Mouse (Mus musculus): Measurements from ENCODE around the gene Gm26965.
"Not testable (repeated sequence)": the region's sequence is repeated elsewhere in the genome, so short reads cannot be mapped to it uniquely, and the experiment has no call there.

Gm26965 gene

DNA sequence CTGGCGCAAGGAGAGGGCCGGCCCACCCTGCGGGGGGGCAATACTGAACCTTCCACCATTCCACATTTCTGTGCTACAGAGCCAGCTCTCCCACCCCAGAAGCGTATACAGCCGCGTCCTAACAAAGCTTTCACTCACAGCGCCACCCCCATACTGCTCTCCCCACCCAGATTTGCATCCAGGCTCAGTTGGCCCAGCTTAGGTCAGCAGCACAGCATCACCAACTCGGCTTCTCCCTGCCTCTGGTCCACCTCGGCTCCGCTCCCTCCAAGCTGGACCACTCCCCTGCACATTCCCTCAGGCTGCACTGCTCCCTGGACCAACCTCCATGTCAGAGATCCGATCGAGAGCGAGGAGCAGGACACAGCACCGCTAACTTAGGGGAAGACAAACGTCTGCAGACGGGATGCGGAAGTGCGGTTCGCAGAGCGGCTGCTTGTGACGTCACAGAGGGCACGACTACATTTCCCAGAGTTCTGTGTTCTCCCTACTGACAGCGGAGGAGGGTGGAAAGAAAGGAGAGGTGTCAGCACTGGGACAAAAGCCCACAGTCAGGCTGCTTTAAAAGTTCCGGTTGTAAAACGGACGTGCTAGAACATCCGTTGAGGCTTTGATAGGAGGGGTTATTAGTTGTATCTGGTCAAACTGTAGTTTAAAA, at the start of gene Gm26965, which contains the start of gene Zfp87:
Gene Gm26965 (minus strand): TSS at position 399 of the 658 bp plus-strand sequence.
Gene Zfp87 (minus strand): TSS at position 425 of the 658 bp plus-strand sequence.
- DNase-seq = peak; percentile 96

DNA sequence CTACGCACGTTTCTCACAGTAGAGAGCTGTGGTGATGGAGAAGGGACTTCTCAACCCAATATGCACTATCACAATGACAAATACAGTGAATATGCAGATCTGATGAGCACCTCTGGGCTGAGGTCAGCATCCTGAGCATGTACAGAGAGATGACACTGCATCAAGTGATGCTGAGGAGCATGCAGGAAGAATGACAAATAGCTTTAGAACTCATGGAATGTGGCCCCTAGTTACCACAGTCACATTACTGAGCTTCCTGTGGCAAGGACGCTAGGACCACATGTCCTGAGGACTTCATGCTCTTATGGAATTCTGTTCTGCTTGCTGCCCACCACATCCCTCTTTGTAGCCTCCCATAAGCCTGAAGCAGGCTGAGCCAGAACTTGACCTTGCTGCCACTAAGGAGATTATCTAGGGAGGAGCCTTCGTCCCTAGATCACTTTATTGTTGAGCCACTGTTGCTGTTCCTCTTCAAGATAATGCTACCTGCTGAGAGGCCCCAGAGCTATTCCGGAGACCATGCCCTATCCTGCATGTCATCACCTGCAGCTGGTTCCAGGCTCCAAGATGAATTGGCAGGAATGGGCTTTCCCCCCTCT, 46.7 kb upstream of the Gm26965 start:
- DNase-seq = no peak

DNA sequence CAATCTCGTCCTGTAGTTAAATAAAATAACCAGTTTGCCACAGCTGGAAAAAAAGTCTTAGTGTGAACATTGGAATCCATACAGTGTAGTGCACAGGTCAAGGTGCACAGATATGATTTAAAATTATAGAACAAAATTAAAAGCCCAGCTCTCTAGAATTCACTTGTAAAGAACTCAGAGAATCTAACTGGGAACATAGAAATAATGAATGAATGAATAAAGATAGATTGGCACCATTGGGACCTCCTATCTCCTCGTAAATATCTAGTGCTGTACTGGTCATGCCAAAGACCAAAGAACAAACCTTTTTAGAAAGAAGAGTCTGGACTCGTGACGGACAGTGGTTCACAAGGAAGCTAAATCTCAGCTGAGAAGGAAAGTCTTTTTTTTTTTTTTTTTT, 27.8 kb upstream of the Gm26965 start, which contains the start of gene Zfp748:
Gene Zfp748 (minus strand): TSS at position 101 of the 400 bp plus-strand sequence.
- DNase-seq = no peak

DNA sequence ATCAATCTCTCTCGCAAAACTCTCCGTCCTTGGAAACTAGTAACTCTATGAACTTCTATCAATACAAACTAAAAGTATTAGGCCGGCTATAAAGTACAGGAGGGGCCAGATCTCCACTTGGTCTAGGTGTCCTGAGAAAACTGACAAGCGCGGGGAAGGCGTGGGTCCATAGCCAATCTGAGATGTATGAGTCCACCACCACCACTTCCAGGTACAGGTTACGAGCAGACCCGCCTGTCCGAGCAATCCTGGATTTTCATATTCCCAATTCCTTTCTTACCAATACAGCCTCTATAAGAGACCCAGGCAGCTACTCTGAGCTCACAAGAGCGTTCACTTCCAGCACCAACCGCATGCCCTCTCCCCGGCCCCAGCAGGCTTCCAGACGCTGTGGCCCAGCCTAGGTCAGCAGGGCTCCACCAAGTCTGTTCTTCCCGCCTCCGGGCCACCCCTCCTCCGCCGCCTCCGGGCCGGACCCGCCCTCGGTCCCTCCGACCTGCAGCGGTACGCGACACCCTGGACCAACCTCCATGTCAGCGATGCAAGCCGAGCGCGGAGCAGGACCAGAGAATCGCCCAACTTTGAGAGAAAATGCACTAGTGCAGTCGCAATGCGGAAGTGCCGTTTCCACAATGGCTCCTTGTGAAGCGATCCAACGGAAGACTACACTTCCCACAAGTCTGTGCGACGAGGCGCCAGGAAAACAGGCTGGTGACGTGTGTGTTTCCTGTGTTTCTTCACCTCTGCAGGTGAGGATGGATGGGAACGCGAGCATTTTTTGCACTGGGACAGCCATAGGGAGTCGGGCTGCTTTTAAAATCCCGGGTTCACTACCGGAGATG, 26.8 kb upstream of the Gm26965 start:
- DNase-seq = peak; percentile 89

DNA sequence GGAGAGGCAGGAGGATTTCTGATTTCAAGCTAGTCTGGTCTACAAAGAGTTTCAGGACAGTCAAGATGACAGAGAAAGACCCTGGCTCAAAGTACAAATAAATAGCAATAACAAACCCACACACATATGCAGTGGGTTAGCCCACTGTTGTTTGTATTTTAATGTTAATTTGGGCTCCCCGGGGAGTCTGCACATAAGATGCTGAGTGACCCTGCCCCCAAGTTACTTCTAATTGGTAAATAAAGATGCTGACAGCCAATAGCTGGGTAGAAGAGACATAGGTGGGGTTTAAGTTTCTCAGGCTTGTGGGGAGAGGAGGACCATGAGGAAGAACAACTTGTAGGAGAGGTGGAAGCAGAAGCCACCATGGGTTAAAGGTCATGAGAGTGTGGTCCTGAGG, 20.0 kb upstream of the Gm26965 start:
- DNase-seq = no peak

DNA sequence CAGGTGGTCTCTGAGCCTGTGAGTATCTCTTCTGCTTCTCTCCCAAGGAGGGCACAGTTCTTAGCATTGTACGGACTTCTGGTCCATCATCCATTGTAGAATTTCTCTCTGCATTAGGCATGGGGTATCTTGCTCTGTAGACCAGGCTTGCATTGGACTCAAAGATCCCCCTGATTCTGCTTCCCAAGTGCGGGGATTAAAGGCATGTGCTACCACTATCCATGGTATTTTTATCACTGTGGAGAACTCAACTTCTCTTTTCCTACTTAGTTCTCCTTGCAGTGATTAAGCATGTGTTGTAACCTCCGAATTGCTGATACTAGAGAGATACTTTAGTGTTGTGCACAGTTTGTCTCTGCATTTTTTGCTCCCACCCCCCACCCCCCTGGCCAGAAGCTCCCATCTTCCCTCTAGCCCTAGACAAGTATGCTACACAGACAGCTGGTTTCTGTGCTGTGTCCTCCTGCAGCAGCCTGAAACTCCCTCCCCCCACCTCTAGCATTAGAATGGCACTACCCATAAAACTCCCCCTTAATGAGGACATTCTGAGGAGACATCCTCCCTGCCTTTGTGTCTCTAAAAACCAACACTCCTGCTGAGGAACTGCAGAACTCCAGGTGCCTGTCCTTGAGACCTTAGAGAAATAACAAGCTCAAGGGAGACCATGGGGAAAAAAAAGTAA, 1.2 kb upstream of the Gm26965 start:
- DNase-seq = no peak

DNA sequence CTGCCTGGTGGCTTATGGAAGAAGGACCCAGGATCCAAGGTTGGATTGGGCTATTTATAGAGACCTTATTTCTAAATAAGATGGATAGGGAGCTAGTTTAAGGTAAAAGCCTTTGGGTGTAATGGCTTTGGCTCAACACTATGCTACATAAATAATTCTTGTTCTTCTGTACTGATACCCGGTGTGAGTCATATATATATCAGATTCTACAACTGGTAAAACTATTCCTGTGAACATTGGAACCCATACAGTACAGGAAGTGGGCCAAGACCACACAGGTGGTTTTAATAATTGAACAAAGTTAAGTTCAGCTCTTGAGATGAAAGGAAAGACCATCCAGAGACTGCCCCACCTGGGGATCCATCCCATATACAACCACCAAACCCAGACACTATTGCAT, 25.0 kb downstream of the Gm26965 start:
- no peak for DNase-seq

DNA sequence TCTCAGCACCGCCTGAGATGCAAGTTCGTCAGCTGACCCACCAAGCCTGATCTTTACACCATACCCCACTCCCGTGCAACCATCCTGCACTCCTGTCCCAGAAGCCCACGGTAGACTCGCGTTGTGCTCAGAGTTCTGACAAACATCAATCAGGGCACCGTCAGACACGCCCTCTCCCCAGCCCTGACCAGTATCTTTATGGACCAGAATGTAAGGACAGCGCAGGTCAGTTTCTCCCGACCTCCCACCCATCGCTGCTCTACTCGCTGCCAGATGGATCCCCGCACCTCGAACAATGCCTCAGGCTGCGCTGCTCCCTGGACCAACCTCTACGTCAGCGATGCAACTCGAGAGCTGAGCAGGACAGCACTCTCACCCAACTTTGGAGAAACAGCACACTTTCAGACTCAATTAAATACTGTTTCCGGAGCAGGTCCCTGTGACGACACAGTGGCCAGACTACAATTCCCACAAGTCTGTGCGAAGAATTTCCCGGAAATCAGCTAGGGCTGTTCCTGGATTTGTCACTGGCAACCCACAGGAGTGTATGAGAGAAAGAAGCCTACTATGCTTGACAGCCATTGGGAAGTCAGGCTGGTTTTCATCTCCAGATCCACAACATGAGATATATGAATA, 25.7 kb downstream of the Gm26965 start, which contains the start of gene Zfp58:
Gene Zfp58 (minus strand): TSS at position 472 of the 636 bp plus-strand sequence.
- DNase-seq = peak; percentile 91

DNA sequence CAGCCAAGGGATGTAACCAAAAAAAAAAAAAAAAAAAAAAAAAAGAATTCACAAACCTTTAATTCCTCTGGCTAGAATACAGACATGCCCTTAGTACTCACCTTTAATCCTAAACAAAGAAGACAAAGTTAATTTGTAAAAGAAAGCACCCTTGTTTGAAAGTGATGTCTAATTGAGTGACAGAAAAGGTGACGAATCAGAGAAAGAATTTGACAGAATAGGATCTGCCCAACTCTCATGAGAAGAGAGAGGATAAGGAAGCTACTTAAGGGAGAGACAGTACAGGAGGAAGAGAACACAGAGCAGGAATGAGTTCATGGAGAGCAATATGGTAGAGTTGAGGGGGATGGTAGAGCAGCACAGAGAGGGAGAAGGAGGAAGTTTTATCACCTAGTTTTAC, 30.3 kb downstream of the Gm26965 start:
- no peak for DNase-seq

DNA sequence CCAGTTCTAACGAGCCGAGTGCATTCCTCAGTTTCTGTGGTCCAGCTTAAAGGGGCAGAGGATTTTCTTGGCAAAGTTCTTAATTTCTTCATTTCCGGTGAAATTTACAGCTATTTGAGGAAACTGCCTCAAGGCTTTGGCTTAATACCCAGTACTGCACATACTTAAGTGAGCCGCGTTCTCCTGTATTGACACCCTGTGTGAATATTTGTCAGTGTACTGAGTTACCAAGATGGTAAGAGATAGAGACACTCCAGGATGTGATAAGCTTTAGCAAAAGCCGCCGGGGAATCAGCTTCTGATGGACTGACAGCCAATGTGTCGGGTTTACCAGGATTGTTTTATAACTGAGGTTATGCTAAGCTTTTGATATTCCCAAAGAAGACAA, 41.5 kb downstream of the Gm26965 start:
- no peak for DNase-seq

DNA sequence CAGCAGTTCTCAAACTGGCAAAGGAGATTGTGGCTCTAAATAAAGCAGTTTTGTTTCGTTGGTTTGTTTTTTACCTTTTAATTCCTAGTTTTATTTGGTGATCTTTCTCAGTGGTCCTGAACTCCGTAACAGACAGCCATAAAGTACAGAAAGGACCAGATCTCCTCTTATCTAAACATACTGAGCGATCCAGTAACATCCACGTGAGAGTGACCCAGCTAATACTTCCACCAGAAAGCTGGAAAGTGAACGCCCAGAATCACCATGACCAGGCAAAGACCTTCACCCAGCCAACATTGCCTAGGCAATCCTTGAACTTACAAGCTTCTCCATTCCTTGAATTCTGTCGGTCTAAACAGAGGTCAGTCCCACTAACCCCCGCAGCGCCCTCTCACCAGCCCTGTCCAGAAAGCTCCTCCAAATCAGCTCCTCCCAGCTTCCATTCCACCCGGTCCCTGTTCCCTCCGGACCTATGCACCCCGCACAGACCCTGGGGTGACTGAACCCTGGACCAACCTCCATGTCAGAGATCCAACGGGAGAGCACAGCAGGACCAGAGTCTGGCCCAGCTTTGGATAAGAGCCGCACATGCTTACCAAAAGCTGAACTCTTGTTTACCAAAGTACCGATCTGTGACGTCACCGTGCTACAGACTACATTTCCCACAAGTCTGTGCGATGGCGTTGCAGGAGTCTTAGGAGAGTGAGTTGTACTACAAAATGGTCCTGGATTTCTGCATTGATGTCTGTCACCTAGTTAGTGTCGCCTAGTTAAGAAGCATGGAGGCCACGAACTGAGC, 42.1 kb downstream of the Gm26965 start, which contains the start of gene Zfp874b:
Gene Zfp874b (minus strand): TSS at position 634 of the 799 bp plus-strand sequence.
- DNase-seq = peak; percentile 93

DNA sequence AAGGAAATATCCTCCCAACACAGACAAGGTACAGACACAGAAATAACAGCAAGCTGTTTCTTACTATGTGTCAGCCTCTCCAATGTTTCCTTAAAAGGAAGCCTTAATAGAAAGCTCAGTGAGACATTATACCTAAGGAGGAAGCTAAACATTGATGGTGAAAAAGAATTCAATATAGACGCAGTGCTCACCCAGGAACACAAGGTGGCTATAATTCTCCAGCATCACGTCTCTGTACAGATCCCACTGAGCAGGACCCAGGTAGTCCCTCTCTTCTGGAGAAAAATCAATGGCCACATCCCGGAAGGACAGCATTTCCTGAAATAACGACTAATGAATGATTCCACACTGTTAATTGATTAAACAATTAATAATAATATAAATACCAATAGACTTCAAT, 44.4 kb downstream of the Gm26965 start:
- DNase-seq = no peak

DNA sequence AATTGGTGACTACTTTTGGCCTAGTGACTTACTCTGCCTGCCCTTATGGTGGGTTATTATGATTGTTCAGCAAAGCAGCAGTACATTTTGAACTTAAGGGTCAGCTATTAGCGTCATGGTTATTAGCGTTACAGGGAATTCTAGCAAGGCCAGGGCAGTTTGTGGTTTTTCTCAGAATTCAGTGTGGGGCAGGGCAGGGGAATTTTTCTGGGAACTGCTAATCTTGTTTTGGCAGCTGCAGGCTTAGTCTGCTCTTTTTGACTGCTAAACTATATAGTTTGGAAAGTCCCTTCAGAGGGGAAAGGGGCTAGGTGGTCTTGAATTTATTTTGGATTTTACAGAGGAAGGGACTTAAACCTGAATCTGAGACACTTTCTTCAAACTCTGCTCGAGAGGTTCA, 56.7 kb downstream of the Gm26965 start:
- no peak for DNase-seq

DNA sequence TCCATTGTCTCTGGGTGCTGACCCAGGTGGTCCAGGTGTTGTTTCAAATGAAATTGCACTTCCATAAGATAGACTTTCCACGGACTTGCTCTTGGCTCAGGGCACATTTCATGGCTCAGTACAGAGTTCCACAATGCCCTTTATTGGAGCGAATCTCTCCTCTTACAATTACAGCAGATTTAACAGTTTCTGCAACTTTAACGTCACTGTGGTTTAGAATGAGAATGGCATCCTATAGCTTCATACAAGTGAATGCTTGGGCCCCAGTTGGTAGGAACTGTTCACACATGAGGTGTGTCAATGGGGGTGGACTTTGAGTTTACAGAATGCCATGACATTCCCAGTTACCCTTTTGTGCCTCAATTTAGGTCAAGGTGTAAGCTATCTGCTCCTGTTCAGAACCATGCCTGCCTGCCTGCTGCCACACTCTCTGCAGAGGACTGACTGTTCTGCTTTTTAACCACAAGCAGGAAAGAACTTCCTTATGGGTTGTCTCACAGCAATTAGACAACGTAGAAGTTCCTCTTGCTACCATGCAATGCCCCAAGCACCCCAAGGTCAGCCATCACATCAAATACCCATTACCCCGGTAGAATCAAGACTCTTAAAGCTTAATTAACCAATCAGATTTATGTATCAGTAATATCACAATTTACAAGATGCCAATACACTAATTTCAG, 62.3 kb downstream of the Gm26965 start:
- not testable (repeated sequence) for DNase-seq

DNA sequence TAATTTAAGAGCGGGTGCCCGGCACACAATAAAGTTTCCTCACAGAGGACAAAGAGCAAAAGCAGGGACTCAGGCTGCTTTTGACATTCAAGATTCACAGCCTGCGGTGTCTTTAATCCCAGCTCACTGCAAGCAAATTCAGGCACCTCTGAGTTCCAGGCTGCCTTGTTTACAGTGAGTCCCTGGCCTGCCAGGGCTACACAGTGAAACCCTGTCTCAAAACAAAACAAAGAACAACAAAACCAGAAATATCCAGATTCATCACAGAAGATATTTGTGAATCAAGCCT, 74.0 kb downstream of the Gm26965 start:
- peak; percentile 6 for DNase-seq

DNA sequence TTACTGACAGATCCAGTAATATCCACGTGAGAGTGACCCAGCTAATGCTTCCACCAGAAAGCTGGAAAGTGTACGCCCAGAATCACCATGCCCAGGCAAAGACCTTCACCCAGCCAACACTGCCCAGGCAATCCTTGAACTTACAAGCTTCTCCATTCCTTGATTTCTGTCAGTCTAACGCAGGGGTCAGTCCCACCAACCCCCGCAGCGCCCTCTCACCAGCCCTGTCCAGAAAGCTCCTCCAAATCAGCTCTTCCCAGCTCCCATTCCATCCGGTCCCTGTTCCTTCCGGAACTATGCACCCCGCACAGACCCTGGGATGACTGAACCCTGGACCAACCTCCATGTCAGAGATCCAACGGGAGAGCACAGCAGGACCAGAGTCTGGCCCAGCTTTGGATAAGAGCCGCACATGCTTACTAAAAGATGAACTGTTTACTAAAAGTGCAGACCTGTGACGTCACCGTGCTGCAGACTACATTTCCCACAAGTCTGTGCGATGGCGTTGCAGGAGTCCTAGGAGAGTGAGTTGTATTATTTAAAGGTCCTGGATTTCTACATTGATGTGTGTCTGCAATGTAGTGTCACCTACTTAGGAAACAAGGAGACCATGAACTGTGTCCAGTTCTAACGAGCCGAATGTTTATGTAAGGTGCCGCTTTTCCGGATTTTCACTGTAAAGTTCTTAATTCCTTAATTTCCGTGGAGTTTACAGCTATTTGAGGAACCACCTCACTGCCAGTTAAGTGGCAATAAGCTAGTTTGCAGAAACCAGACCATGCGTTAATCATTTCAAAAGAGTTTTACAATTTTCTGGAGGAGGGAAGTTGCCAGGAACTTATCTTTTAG, 74.6 kb downstream of the Gm26965 start, which contains the start of gene Zfp874a:
Gene Zfp874a (minus strand): TSS at position 453 of the 849 bp plus-strand sequence.
- peak; percentile 95 for DNase-seq
